Mouse (Mus musculus) hindbrain, embryonic 13.5 days (tissue): ENCODE results near the gene Wdr43. TPM values are rescaled to one million over a fixed set of nuclear protein-coding genes. Genes with fewer than 3 reads are reported as not detected.

Source experiments
- polyA plus RNA-seq: library from polyadenylated mRNA; unstranded; fragments of >200 nt; fragmentation: Nextera tagmentation; extraction: Ambion mirVana; gene quantifications from 2 replicates; pipeline ENCODE4 v1.2.1, GENCODE M21; 2015

Wdr43 gene
- polyA plus RNA-seq, 1 experiment from 2014 or later: 52.8 TPM

Other genes with a start within 250 kb of the Wdr43 start
- 2.8 and 3.4 TPM in 2 replicates for gene Gm4707, start 156.0 kb upstream of the Wdr43 start, polyA plus RNA-seq
- gene Smchd1, start 140.6 kb upstream of the Wdr43 start, polyA plus RNA-seq: 47.9 and 51.4 TPM in 2 replicates
- 10.3 and 11.5 TPM in 2 replicates for gene Ndc80, start 89.0 kb upstream of the Wdr43 start, polyA plus RNA-seq
- 0.65 and 1.1 TPM in 2 replicates for gene Spdya, start 63.8 kb upstream of the Wdr43 start, polyA plus RNA-seq
- 0.35 and 0.53 TPM in 2 replicates for gene Togaram2, start 57.4 kb downstream of the Wdr43 start, polyA plus RNA-seq
- gene Pcare, start 137.0 kb downstream of the Wdr43 start, polyA plus RNA-seq: not detected in 2 replicates
- gene Clip4, start 152.6 kb downstream of the Wdr43 start, polyA plus RNA-seq: 11.1 and 13.2 TPM in 2 replicates